Mouse (Mus musculus) forebrain, embryonic 11.5 days (tissue): ENCODE results near the gene Fam19a3. TPM values are rescaled to one million over a fixed set of nuclear protein-coding genes. Genes with fewer than 3 reads are reported as not detected.
A peak's percentile ranks its signal among the peaks of the same experiment; 100 is the strongest.

Source experiments
- ATAC-seq: fragments of 200-750 bp; cut with Nextera tagmentation; replicated peaks from 2 replicates; pipeline ENCODE4 v1.8.0; 2017; ENCODE audit warnings: moderate TSS enrichment; ENCODE audit not compliant: low FRiP score
- DNase-seq: peaks from one replicate; pipeline ENCODE4 v3.0.0-alpha.2; 2017; ENCODE audit warnings: low spot score
- H3K27ac ChIP-seq: fragments of 300-500 bp; sonication (generic); 2 replicates; pipeline ENCODE4 v1.5.1; 2014; ENCODE audit warnings: low read depth, low read length
- H3K27me3 ChIP-seq: fragments of 300-500 bp; sonication (generic); 2 replicates; pipeline ENCODE4 v1.6.1; 2014; ENCODE audit warnings: mild to moderate bottlenecking, low read length, mixed read lengths; ENCODE audit not compliant: control insufficient read depth, insufficient read depth
- H3K36me3 ChIP-seq: fragments of 300-500 bp; sonication (generic); 2 replicates; pipeline ENCODE4 v1.6.1; 2014; ENCODE audit warnings: mild to moderate bottlenecking, low read length, moderate library complexity, mixed read lengths; ENCODE audit not compliant: control insufficient read depth, insufficient read depth
- H3K4me1 ChIP-seq: fragments of 300-500 bp; sonication (generic); replicated peaks from 2 replicates; pipeline ENCODE4 v1.6.1; 2014; ENCODE audit warnings: low read length, mixed read lengths; ENCODE audit not compliant: control insufficient read depth, insufficient read depth
- H3K4me2 ChIP-seq: fragments of 300-500 bp; sonication (generic); 2 replicates; pipeline ENCODE4 v1.6.1; 2014; ENCODE audit warnings: low read depth, mild to moderate bottlenecking, low read length, moderate library complexity, mixed read lengths; ENCODE audit not compliant: severe bottlenecking
- H3K4me3 ChIP-seq: fragments of 300-500 bp; sonication (generic); 2 replicates; pipeline ENCODE4 v1.5.1; 2014; ENCODE audit warnings: low read depth, low read length
- H3K9ac ChIP-seq: fragments of 300-500 bp; sonication (generic); 2 replicates; pipeline ENCODE4 v1.6.1; 2014; ENCODE audit warnings: low read length
- H3K9me3 ChIP-seq: fragments of 300-500 bp; sonication (generic); 2 replicates; pipeline ENCODE4 v1.6.1; 2016; ENCODE audit warnings: low read length, mixed read lengths; ENCODE audit not compliant: control insufficient read depth
- WGBS: fragments of 180-500 bp; shearing (Covaris S2); extraction: QIAGEN DNeasy Blood & Tissue Kit; methylation state at CpG from one replicate; pipeline ENCODE4 v1.1.7; 2014; 5-methylcytosine and 5-hydroxymethylcytosine counted together
- polyA plus RNA-seq: library from polyadenylated mRNA; unstranded; fragments of >200 nt; fragmentation: Nextera tagmentation; extraction: Ambion mirVana; gene quantifications from 2 replicates; pipeline ENCODE4 v1.2.1, GENCODE M21; 2014

Fam19a3 gene
- polyA plus RNA-seq, result 0.24 TPM in 1 of 2 replicates, not detected in the other

DNA sequence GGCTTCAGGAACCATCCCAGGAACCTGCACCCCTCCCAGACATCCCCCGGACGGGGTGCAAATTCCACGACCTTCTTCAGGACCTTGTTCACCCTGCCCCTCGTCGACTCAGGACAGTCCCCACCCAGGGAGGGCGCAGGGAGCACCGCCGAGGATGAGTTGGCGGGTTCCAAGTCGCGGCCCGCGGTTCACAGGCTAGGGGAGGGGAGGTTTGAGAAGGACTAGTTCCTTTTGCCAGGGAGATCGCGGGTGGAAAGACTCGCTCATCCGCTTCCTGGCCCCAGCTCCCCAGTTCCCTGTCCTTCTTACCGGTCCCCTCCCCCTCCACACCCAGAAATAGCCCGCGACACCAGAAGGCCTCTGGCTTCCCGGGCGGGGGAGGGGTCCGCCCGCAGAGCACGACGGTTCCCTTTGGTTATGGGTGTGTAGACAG is at the start of gene Fam19a3:
TSS of gene Fam19a3 (minus strand) at position 370 of the 433 bp plus-strand sequence.
- no peak for ATAC-seq
- no peak within 1 kb of the TSS for H3K27ac ChIP-seq
- under 1% methylated on average over 25 of the region's 26 CpGs for WGBS

DNA sequence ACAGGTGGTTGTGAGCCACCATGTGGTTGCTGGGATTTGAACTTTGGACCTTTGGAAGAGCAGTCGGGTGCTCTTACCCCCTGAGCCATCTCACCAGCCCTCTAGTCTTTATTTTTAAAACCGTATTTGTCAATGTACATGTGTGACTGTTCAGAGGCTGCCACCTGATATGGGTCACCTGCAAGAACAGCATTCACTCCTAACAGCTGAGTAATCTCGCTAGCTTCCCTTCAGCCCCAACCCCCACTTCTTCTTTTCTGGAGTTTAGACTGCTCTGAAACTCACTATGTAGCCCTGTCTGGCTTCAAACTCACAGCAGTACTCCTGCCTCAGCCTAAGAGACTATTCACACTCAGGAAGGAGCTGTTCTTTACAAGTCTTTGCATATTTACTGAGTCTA is 40.8 kb upstream of the Fam19a3 start:
- DNase-seq (no peak), ATAC-seq (no peak)
- H3K36me3 ChIP-seq, result no peaks in the 10 kb centered on the region
- H3K27ac ChIP-seq, result no peak overlapping the region
- no peak overlapping the region for H3K4me3 ChIP-seq
- H3K9ac ChIP-seq, result no peak overlapping the region
- peaks cover 4% of the 10 kb centered on the region; the same call in 1 of the 2 replicates for H3K4me1 ChIP-seq
- H3K4me2 ChIP-seq, result no peak overlapping the region
- 86% methylated on average over 3 of the region's 3 CpGs for WGBS
- no peaks in the 10 kb centered on the region for H3K9me3 ChIP-seq
- no peaks in the 10 kb centered on the region for H3K27me3 ChIP-seq

More for the DNA sequence above, at the start of gene Fam19a3:
- peak within 1 kb of the TSS; percentile 44 for H3K4me3 ChIP-seq
- no peaks in the 10 kb centered on the region for H3K36me3 ChIP-seq
- no peaks in the 10 kb centered on the region for H3K9me3 ChIP-seq
- H3K4me1 ChIP-seq, result peaks cover 9% of the 10 kb centered on the region
- no peak for DNase-seq
- peak within 1 kb of the TSS; percentile 85 for H3K4me2 ChIP-seq
- peaks cover 61% of the 10 kb centered on the region for H3K27me3 ChIP-seq
- peak within 1 kb of the TSS; percentile 41; the same call in 1 of the 2 replicates for H3K9ac ChIP-seq

DNA sequence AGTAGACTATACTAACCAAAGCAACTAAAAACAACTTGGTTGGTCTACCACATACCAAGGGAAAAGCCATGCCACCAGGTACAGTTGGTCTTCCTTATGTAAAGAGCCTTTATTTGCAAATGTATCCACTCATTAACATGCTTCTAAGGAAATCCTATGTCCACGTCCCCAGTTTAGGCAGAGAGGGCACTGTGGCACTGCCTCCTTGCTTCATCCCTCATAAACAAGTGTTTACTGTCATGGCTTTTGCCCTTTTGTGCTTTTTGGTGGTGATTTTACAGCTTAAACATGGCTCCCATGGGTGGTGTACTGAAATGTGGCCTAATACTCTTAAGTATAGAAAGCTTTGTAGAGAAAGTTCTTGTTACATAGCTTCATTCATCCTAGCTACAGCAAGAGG is 38.8 kb upstream of the Fam19a3 start:
- WGBS, result 57% methylated on average over 1 of the region's 1 CpGs

DNA sequence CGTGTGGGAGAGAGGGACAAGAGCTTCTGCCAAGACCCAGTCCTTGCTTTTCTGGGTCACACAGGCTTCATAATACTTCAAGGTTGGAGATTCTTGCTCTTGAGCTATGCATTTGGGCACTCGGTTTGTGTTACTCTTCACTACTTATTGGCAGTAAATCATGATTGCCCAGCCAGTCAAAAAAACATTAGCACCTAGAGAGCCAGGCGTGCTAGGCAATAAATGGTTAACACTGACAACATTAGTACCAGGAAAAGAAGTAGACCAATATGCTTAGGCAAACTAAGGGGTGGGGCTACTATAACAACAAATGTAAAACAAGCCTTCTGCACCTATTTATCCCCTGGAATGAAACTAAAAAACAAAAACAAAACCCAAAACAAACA is 37.1 kb upstream of the Fam19a3 start:
- Histone ChIP-seq H3K9ac (peak overlapping the region; percentile 74; the same call in 1 of the 2 replicates), H3K4me2 (peak overlapping the region; percentile 99), H3K27ac (peak overlapping the region; percentile 12; the same call in 1 of the 2 replicates), H3K4me3 (peak overlapping the region; percentile 65; the same call in 1 of the 2 replicates), H3K27me3 (no peaks in the 10 kb centered on the region), H3K9me3 (no peaks in the 10 kb centered on the region), H3K4me1 (peaks cover 6% of the 10 kb centered on the region; the same call in 1 of the 2 replicates), H3K36me3 (no peaks in the 10 kb centered on the region)
- ATAC-seq (no peak), DNase-seq (no peak)
- 12% methylated on average over 3 of the region's 3 CpGs for WGBS

More for the DNA sequence above, 38.8 kb upstream of the Fam19a3 start:
- Histone ChIP-seq H3K27ac (no peak overlapping the region), H3K4me3 (no peak overlapping the region), H3K9ac (no peak overlapping the region), H3K9me3 (no peaks in the 10 kb centered on the region), H3K36me3 (no peaks in the 10 kb centered on the region), H3K4me1 (peaks cover 6% of the 10 kb centered on the region; the same call in 1 of the 2 replicates), H3K27me3 (no peaks in the 10 kb centered on the region), H3K4me2 (no peak overlapping the region)
- ATAC-seq (no peak), DNase-seq (no peak)

DNA sequence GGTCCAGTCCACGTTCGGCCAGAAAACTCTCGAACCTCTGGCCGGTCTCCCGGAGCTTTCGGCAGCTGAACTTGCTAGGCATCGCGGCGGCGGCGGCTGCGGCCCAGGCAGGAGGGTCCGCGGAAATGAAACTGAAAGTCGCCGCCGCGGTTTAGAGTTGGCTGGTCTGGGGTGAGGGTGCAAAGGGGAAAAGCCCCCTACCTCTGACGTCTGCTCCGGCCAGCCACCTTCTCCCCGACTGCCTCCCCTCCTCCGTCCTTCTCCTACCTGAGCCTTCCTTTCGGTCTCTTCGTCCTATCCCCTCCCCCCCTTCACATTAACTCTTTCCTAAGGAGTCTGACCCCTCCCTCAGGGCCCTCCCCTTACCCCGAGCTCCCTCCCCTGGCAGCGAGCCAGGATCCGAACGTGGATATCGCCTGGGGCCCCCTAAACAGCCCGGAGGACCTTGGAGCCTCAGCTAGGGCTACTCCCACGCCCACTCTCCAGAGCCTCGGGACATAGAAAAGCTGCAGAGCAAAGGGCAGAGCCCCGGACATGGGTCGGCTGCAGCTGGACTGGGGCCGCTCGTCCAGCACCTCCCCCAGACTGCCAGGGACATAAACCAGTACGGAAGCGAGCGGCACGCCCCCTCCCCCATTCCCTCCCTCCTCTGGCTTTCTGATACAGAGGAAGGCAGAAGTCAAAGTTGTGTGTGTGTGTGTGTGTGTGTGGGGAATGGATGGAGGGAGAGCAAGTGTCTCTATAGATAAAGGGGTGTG is 36.5 kb upstream of the Fam19a3 start, which contains the start of gene Mov10:
TSS of gene Mov10 (minus strand) at position 573 of the 758 bp plus-strand sequence.
- ATAC-seq (peak; percentile 81), DNase-seq (peak; percentile 82)
- peak within 1 kb of the TSS; percentile 65 for H3K4me3 ChIP-seq
- H3K27ac ChIP-seq, result peak within 1 kb of the TSS; percentile 37; the same call in 1 of the 2 replicates
- no peaks in the 10 kb centered on the region for H3K9me3 ChIP-seq
- H3K9ac ChIP-seq, result peak within 1 kb of the TSS; percentile 74
- H3K4me1 ChIP-seq, result peaks cover 6% of the 10 kb centered on the region; the same call in 1 of the 2 replicates
- under 1% methylated on average over 39 of the region's 40 CpGs for WGBS
- peak within 1 kb of the TSS; percentile 99 for H3K4me2 ChIP-seq
- no peaks in the 10 kb centered on the region for H3K36me3 ChIP-seq
- no peaks in the 10 kb centered on the region for H3K27me3 ChIP-seq

DNA sequence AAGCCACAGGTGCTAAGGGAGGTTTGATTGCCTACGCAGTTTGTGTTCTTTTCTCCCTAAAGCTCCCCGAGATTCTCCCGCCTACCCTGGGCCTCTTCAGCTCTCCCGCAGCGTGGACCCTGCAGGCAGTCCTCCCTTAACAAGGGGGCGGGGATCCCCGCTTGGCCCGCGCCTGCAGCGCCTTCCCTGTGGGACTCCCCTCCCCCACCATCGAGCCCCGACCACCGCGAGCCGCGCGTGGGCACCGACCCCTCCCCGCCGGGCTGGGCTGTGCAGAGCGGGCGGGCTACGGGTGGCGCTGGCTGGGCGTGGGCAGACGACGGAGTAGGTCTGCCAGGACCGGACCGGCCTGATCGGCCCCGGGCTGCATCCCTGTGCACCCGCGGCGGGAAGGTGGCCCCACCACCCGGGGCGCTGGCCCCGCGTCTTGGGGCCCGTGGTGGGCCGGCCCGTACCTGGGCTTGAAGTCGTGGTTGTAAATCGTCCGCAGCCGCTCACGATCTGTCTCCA is 35.9 kb upstream of the Fam19a3 start:
- 1% methylated on average over 46 of the region's 46 CpGs for WGBS
- Histone ChIP-seq H3K4me2 (peak overlapping the region; percentile 99), H3K27ac (peak overlapping the region; percentile 37; the same call in 1 of the 2 replicates), H3K9me3 (no peaks in the 10 kb centered on the region), H3K36me3 (no peaks in the 10 kb centered on the region), H3K27me3 (no peaks in the 10 kb centered on the region), H3K4me1 (peaks cover 6% of the 10 kb centered on the region; the same call in 1 of the 2 replicates), H3K9ac (peak overlapping the region; percentile 74), H3K4me3 (peak overlapping the region; percentile 65)
- ATAC-seq, result peak; percentile 79
- peak; percentile 78 for DNase-seq

DNA sequence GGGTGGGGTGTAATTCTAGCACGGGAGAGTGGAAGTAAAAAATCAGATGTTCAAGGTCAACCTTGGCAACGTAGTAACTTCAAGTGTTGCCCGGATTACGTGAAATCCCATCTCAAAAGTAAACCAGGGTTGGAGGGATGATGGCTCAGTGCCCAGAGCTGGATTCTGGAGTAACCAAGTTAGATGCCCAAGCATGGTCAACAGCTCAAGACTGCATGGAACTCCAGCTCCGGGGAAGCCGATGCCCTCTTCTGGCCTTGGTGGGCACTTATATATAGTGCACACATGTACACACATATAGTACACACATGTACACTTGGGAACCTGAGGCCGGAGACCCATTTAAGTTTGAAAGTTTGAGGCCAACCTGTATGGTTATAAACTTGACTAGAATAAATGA is 34.5 kb upstream of the Fam19a3 start:
- 95% methylated on average over 7 of the region's 7 CpGs for WGBS
- Histone ChIP-seq H3K9ac (no peak overlapping the region), H3K27me3 (no peaks in the 10 kb centered on the region), H3K4me3 (no peak overlapping the region), H3K27ac (no peak overlapping the region), H3K4me2 (no peak overlapping the region), H3K9me3 (no peaks in the 10 kb centered on the region), H3K36me3 (no peaks in the 10 kb centered on the region), H3K4me1 (peaks cover 6% of the 10 kb centered on the region; the same call in 1 of the 2 replicates)
- no peak for DNase-seq
- no peak for ATAC-seq

DNA sequence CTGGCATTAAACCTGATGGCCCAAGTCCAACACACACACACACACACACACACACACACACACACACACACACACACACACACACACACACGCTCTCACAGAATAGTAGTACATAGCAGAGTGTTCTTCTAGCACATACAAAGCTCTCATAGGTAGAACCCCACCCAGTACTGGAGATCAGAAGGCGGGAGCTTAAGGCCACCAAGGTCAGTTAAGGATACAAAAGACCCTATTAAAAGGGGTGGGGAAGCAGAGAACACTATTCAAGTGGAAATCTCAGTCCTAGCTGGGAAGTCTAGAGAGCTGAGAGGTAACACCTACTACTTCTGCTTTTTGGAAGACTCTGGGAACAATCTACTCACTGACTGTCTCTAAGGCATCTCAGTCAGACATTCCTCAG is 33.7 kb upstream of the Fam19a3 start:
- 68% methylated on average over 2 of the region's 2 CpGs for WGBS
- no peaks in the 10 kb centered on the region for H3K36me3 ChIP-seq
- no peak for ATAC-seq
- no peaks in the 10 kb centered on the region for H3K9me3 ChIP-seq
- H3K27ac ChIP-seq, result no peak overlapping the region
- H3K4me2 ChIP-seq, result no peak overlapping the region
- no peak for DNase-seq
- H3K4me3 ChIP-seq, result no peak overlapping the region
- H3K9ac ChIP-seq, result no peak overlapping the region
- peaks cover 6% of the 10 kb centered on the region; the same call in 1 of the 2 replicates for H3K4me1 ChIP-seq
- no peaks in the 10 kb centered on the region for H3K27me3 ChIP-seq
